ENCODE assay signal across 10 mouse cellular contexts in genomic region chr7:63940321-63940720, GRCm38 (mm10). TPM values are rescaled to one million over a fixed set of nuclear protein-coding genes. Genes with fewer than 3 reads are reported as not detected.
DNase-seq lines count a peak whose midpoint lies in the region; ATAC-seq and TF ChIP-seq lines count a peak whose summit lies in the region.
"Had no signal": no experiment of that assay in that cellular context is flagged by ENCODE, and none has a peak within 500 bp of the region (broad histone marks: within the 10 kb centered on the region; RNA-seq: fewer than 3 reads in every experiment).

No protein-coding gene starts in this region.

- H3K4me1 ChIP-seq in kidney, embryonic 15.5 days = peaks cover 22% of the 10 kb centered on the region
- H3K4me1 ChIP-seq in kidney, embryonic 14.5 days (ENCODE audit: control insufficient read depth, insufficient read depth, low read length) = 0 out of 2 replicates have a peak, but pooled peaks cover 10% of the 10 kb centered on the region
- peaks cover 10 to 23% of the 10 kb centered on the region in 2 experiments for H3K4me1 ChIP-seq in CH12.LX (ENCODE audit: control insufficient read depth in 1 of 2, insufficient read depth in 2 of 2)
- peaks cover 25% of the 10 kb centered on the region for H3K4me1 ChIP-seq in limb, embryonic 15.5 days

- no peak for TF ChIP-seq CTCF in CH12.LX (conservative IDR thresholded peaks at IDR 0.05 in 1 of 2, IDR thresholded peaks at IDR 0.05 in 1 of 2; ENCODE audit: low read depth in 2 of 2, low read length in 2 of 2)

- no peak overlapping the region for H3K4me2 ChIP-seq in kidney, embryonic 15.5 days
- no peak overlapping the region; the same call in 1 of the 2 replicates for H3K4me2 ChIP-seq in kidney, embryonic 14.5 days (replicated peaks; ENCODE audit: low read depth, low read length)
- peak overlapping the region; percentile 4 for H3K4me2 ChIP-seq in CH12.LX (ENCODE audit: insufficient read depth, low read depth, poor library complexity, severe bottlenecking)
- no peak overlapping the region for H3K4me2 ChIP-seq in limb, embryonic 15.5 days

- DNase-seq in cerebellum, adult 9-11 months = peak; percentile 53
- no peak for DNase-seq in cerebellum, postnatal 25 days
- peak; percentile 34 for DNase-seq in CH12.LX (ENCODE audit: extremely low read depth)
- no peak for DNase-seq in spleen, adult 12 weeks (ENCODE audit: low spot score)
- no peak for DNase-seq in ovary, postnatal 14 days (ENCODE audit: low spot score)
- DNase-seq: lung, adult 2 months had no signal

- no peak for ATAC-seq in kidney, embryonic 15.5 days (replicated peaks; ENCODE audit: low FRiP score)
- ATAC-seq in kidney, embryonic 14.5 days (ENCODE audit: low FRiP score, low TSS enrichment) = no peak
- ATAC-seq in limb, embryonic 15.5 days (ENCODE audit: insufficient number of reproducible peaks, low FRiP score, low TSS enrichment, low read depth) = no peak

- dilution Hi-C loops in CH12.LX (cut with MboI; ENCODE audit: extremely low pct_ligation_motif_present, extremely low pct_unique_long_range_greater_than_20kb, low sequenced_read_pairs) = no loop called here

- H3K79me2 ChIP-seq in CH12.LX (replicated peaks; ENCODE audit: control insufficient read depth, extremely low read depth, insufficient read depth, poor library complexity, severe bottlenecking) = peaks cover 4% of the 10 kb centered on the region

- H3K27ac ChIP-seq in kidney, embryonic 15.5 days = peak overlapping the region; percentile 95; the same call in 1 of the 2 replicates
- no peak overlapping the region for H3K27ac ChIP-seq in kidney, embryonic 14.5 days (ENCODE audit: low read depth, low read length)
- peak overlapping the region; percentile 90 for H3K27ac ChIP-seq in CH12.LX (ENCODE audit: insufficient read depth, low read depth)
- peak overlapping the region; percentile 98; the same call in 1 of the 2 replicates for H3K27ac ChIP-seq in limb, embryonic 15.5 days

- H3K36me3 ChIP-seq in kidney, embryonic 15.5 days = no peaks in the 10 kb centered on the region
- no peaks in the 10 kb centered on the region for H3K36me3 ChIP-seq in kidney, embryonic 14.5 days (ENCODE audit: control insufficient read depth, insufficient read depth, low read length)
- H3K36me3 ChIP-seq in CH12.LX (replicated peaks in 1 of 2; ENCODE audit: control insufficient read depth in 1 of 2, insufficient read depth in 1 of 2, low read length in 1 of 2) = no peaks in the 10 kb centered on the region
- H3K36me3 ChIP-seq in limb, embryonic 15.5 days = no peaks in the 10 kb centered on the region

- in situ Hi-C loops in CH12.LX (cut with MboI; ENCODE audit: low pct_ligation_motif_present, low pct_unique_long_range_greater_than_20kb, low sequenced_read_pairs) = loop anchor here (5.0 kb wide), 1 partner anchor 77 kb away; no protein-coding TSS in a partner anchor

- H3K9ac ChIP-seq in kidney, embryonic 15.5 days = no peak overlapping the region
- no peak overlapping the region for H3K9ac ChIP-seq in kidney, embryonic 14.5 days (ENCODE audit: low read depth, low read length)
- H3K9ac ChIP-seq in CH12.LX (ENCODE audit: insufficient read depth, low read depth) = peak overlapping the region; percentile 69
- no peak overlapping the region for H3K9ac ChIP-seq in limb, embryonic 15.5 days

- no peak for TF ChIP-seq POLR2A in CH12.LX (IDR thresholded peaks at IDR 0.05; ENCODE audit: low read depth, low read length)

- TF ChIP-seq RAD21 in CH12.LX (IDR thresholded peaks at IDR 0.05; ENCODE audit: low read depth, low read length) = no peak

- no peak for TF ChIP-seq EP300 in CH12.LX (IDR thresholded peaks at IDR 0.05; ENCODE audit: low read length)

- no peaks in the 10 kb centered on the region for H3K27me3 ChIP-seq in kidney, embryonic 15.5 days
- no peaks in the 10 kb centered on the region for H3K27me3 ChIP-seq in kidney, embryonic 14.5 days (ENCODE audit: control insufficient read depth, insufficient read depth, low read length)
- peaks cover 10% of the 10 kb centered on the region for H3K27me3 ChIP-seq in CH12.LX (replicated peaks)
- no peaks in the 10 kb centered on the region for H3K27me3 ChIP-seq in limb, embryonic 15.5 days

- no peaks in the 10 kb centered on the region for H3K9me3 ChIP-seq in kidney, embryonic 15.5 days (replicated peaks)
- no peaks in the 10 kb centered on the region for H3K9me3 ChIP-seq in kidney, embryonic 14.5 days (ENCODE audit: control insufficient read depth, low read length)
- H3K9me3 ChIP-seq in CH12.LX (replicated peaks; ENCODE audit: low read length) = no peaks in the 10 kb centered on the region
- H3K9me3 ChIP-seq in limb, embryonic 15.5 days = no peaks in the 10 kb centered on the region

- WGBS in kidney, embryonic 15.5 days = 89% methylated on average over 5 of the region's 5 CpGs
- WGBS in kidney, embryonic 14.5 days = 90% methylated on average over 5 of the region's 5 CpGs
- 81% methylated on average over 5 of the region's 5 CpGs for WGBS in limb, embryonic 15.5 days

- no peak overlapping the region for H3K4me3 ChIP-seq in kidney, embryonic 15.5 days (replicated peaks)
- no peak overlapping the region for H3K4me3 ChIP-seq in kidney, embryonic 14.5 days (ENCODE audit: low read length)
- H3K4me3 ChIP-seq in CH12.LX (replicated peaks in 1 of 3; ENCODE audit: low read depth in 2 of 3, low read length in 2 of 3, poor library complexity in 1 of 3) = peak overlapping the region in 1 of 3 experiments; percentile 37
- H3K4me3 ChIP-seq in limb, embryonic 15.5 days = no peak overlapping the region

TF ChIP-seq in CH12.LX, 34 proteins besides CTCF, POLR2A, EP300 and RAD21:
- TF ChIP-seq CHD2 (IDR thresholded peaks at IDR 0.05; ENCODE audit: low read length) = no peak
- no peak for TF ChIP-seq JUN (IDR thresholded peaks at IDR 0.05; ENCODE audit: insufficient read depth, low read depth, low read length)
- no peak for TF ChIP-seq KAT2A (IDR thresholded peaks at IDR 0.05; ENCODE audit: insufficient replicate concordance, low read length)
- TF ChIP-seq HCFC1 (IDR thresholded peaks at IDR 0.05; ENCODE audit: low read depth, low read length) = no peak

RNA-seq across cellular contexts. Expression of gene Klf13, which starts 1.6 kb away (rescaled TPM):
- polyA plus RNA-seq in kidney, embryonic 15.5 days (2015; fragmentation: Nextera tagmentation; extraction: Ambion mirVana) = 21.8 and 23.3 TPM in 2 replicates
- polyA plus RNA-seq in kidney, embryonic 14.5 days (2014; fragmentation: Nextera tagmentation; extraction: Ambion mirVana) = 23.0 and 23.2 TPM in 2 replicates
- total RNA-seq in CH12.LX (2012; rRNA removed) = 5.7 and 9.7 TPM in 2 replicates
- 1.2 and 1.7 TPM in 2 replicates for total RNA-seq in CH12.LX (2014; rRNA removed)
- polyA plus RNA-seq in CH12.LX (2012; ENCODE audit: insufficient read length, low read depth) = 3.7 TPM in 2 replicates
- 31.3 and 33.4 TPM in 2 replicates for polyA plus RNA-seq in limb, embryonic 15.5 days (2015; fragmentation: Nextera tagmentation; extraction: Ambion mirVana)

RNA-seq across cellular contexts. Expression of gene E030018B13Rik, which starts 23.7 kb away (rescaled TPM):
- 0.22 TPM in 1 of 2 replicates, not detected in the other for polyA plus RNA-seq in kidney, embryonic 15.5 days (2015; fragmentation: Nextera tagmentation; extraction: Ambion mirVana)
- 0.35 TPM in 1 of 2 replicates, not detected in the other for polyA plus RNA-seq in kidney, embryonic 14.5 days (2014; fragmentation: Nextera tagmentation; extraction: Ambion mirVana)
- total RNA-seq in CH12.LX (2012; rRNA removed) (not detected in 2 replicates), CH12.LX (2014; rRNA removed) (not detected in 2 replicates)
- not detected in 2 replicates for polyA plus RNA-seq in CH12.LX (2012; ENCODE audit: insufficient read length, low read depth)
- not detected in 2 replicates for polyA plus RNA-seq in limb, embryonic 15.5 days (2015; fragmentation: Nextera tagmentation; extraction: Ambion mirVana)
- polyA plus RNA-seq: brain, embryonic 14.5 days; lung, adult 2 months had no signal

Comparison
In these comparisons a context has a peak if more than half of its experiments do, and no peak if none do; other contexts are left out.
1. DNase-seq: peak in cerebellum, adult 9-11 months (single experiment) and CH12.LX (single experiment); none in cerebellum, postnatal 25 days (0 of 2), spleen, adult 12 weeks (single experiment) and ovary, postnatal 14 days (single experiment).